Mouse (Mus musculus) neural tube, embryonic 15.5 days (tissue): ENCODE results near the gene Rita1. TPM values are rescaled to one million over a fixed set of nuclear protein-coding genes. Genes with fewer than 3 reads are reported as not detected.

Source experiments
- ATAC-seq: fragments of 200-750 bp; cut with Nextera tagmentation; 2 replicates; pipeline ENCODE4 v1.8.0; 2017; ENCODE audit warnings: mild to moderate bottlenecking, moderate TSS enrichment, moderate library complexity; ENCODE audit not compliant: low FRiP score
- H3K27ac ChIP-seq: fragments of 300-500 bp; sonication (generic); replicated peaks from 2 replicates; pipeline ENCODE4 v1.5.1; 2015; ENCODE audit warnings: mild to moderate bottlenecking, inconsistent platforms
- H3K27me3 ChIP-seq: fragments of 300-500 bp; sonication (generic); replicated peaks from 2 replicates; pipeline ENCODE4 v1.6.1; 2015; ENCODE audit warnings: inconsistent platforms
- H3K36me3 ChIP-seq: fragments of 300-500 bp; sonication (generic); 2 replicates; pipeline ENCODE4 v1.6.1; 2015; ENCODE audit warnings: inconsistent platforms
- H3K4me1 ChIP-seq: fragments of 300-500 bp; sonication (generic); 2 replicates; pipeline ENCODE4 v1.6.1; 2015; ENCODE audit warnings: inconsistent platforms
- H3K4me2 ChIP-seq: fragments of 300-500 bp; sonication (generic); 2 replicates; pipeline ENCODE4 v1.6.1; 2015; ENCODE audit warnings: inconsistent platforms, mild to moderate bottlenecking, moderate library complexity
- H3K4me3 ChIP-seq: fragments of 300-500 bp; sonication (generic); replicated peaks from 2 replicates; pipeline ENCODE4 v1.5.1; 2015; ENCODE audit warnings: mild to moderate bottlenecking, inconsistent platforms
- H3K9ac ChIP-seq: fragments of 300-500 bp; sonication (generic); replicated peaks from 2 replicates; pipeline ENCODE4 v1.6.1; 2015; ENCODE audit warnings: mild to moderate bottlenecking, inconsistent platforms
- H3K9me3 ChIP-seq: fragments of 300-500 bp; sonication (generic); replicated peaks from 2 replicates; pipeline ENCODE4 v1.6.1; 2016; ENCODE audit warnings: inconsistent platforms
- WGBS: fragments of 180-500 bp; shearing (Covaris S2); methylation state at CpG from one replicate; pipeline ENCODE4 v1.1.7; 2015; ENCODE audit warnings: mixed read lengths; 5-methylcytosine and 5-hydroxymethylcytosine counted together
- polyA plus RNA-seq: library from polyadenylated mRNA; unstranded; fragments of >200 nt; fragmentation: Nextera tagmentation; extraction: Ambion mirVana; gene quantifications from 2 replicates; pipeline ENCODE4 v1.2.1, GENCODE M21; 2015

The Rita1 gene
- polyA plus RNA-seq, result 29.4 and 34.0 TPM in 2 replicates

DNA sequence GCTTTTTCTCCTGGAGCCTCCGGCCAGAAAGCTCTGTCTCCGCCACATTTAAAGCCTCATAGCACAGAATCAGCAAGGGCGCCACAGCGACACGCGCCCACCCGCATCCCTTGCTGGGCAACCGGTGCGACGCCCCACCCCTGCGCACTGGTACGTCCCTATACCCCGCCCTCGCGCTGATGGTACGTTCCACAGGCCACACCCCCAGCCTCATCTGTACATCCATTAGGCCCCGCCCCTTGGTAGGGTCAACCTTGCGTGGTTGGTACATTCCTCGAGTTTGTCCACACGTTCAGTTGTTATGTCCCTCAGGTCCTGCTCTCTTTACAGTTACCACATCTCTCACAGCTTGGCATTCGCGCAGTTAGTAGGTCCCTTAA, at the start of gene Rita1, which contains the start of gene Ddx54:
TSS of gene Rita1 (minus strand) at position 148 of the 380 bp plus-strand sequence.
TSS of gene Ddx54 (plus strand) at position 298 of the 380 bp plus-strand sequence.
- Histone ChIP-seq H3K4me3 (peak within 1 kb of the TSS; percentile 81), H3K9me3 (no peaks in the 10 kb centered on the region), H3K4me2 (peak within 1 kb of the TSS; percentile 73), H3K36me3 (peaks cover 24% of the 10 kb centered on the region), H3K4me1 (peaks cover 43% of the 10 kb centered on the region), H3K27ac (peak within 1 kb of the TSS; percentile 93), H3K27me3 (no peaks in the 10 kb centered on the region), H3K9ac (peak within 1 kb of the TSS; percentile 77)
- peak; percentile 89 for ATAC-seq
- 3% methylated on average over 22 of the region's 22 CpGs for WGBS

DNA sequence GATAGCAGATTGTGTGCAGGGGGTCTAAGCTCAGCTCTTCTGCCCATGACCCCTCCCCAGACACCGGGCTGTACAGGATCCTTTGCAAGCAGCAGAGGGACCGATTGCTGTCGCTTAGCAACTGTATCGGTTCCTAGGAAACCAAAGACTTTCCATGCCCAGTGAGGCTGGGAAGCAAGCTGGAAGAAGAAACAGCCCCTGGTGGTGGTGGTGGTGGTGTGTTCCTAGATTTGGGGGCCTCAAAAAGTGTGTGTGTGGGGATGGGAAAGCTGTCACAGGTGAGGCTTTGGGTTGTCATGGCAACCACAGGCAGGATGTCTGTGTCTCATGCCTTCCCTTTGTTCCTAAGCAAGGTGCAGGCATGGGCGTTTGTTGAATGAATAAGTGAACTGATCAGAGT, 48.4 kb upstream of the Rita1 start:
- Histone ChIP-seq H3K27ac (peak overlapping the region; percentile 58), H3K27me3 (0 out of 2 replicates have a peak, but pooled peaks cover 6% of the 10 kb centered on the region), H3K36me3 (no peaks in the 10 kb centered on the region), H3K9ac (no peak overlapping the region), H3K4me1 (peaks cover 6% of the 10 kb centered on the region), H3K4me2 (no peak overlapping the region), H3K4me3 (no peak overlapping the region), H3K9me3 (no peaks in the 10 kb centered on the region)
- WGBS, result 31% methylated on average over 5 of the region's 5 CpGs
- peak; percentile 53; the same call in 1 of the 2 replicates for ATAC-seq

DNA sequence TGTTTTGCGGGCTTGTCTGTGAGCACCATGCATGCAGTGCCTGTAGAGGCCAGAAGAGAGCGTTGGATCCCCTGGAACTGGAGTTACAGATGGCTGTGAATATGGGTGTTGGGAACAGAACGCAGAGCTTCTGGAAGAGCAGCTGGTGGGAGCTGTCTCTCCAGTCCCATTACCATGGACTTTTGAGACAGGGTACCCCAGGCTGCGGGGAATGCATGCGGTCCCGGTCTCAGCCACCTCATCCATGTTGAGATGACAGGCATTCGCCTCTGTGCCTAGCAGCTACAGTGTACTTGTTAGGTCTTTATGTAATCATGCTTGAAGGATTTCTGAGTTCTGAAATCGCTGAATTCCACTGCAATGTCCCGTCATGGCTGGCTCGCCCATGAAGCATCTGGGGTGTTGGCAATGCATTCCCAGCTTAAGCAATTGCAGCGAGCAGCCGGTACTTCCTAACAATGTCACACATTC, 43.9 kb upstream of the Rita1 start:
- no peak overlapping the region for H3K4me2 ChIP-seq
- no peak overlapping the region for H3K4me3 ChIP-seq
- ATAC-seq, result no peak
- H3K36me3 ChIP-seq, result no peaks in the 10 kb centered on the region
- H3K27me3 ChIP-seq, result 0 out of 2 replicates have a peak, but pooled peaks cover 8% of the 10 kb centered on the region
- WGBS, result 81% methylated on average over 12 of the region's 12 CpGs
- H3K27ac ChIP-seq, result no peak overlapping the region
- no peak overlapping the region for H3K9ac ChIP-seq
- no peaks in the 10 kb centered on the region for H3K9me3 ChIP-seq
- H3K4me1 ChIP-seq, result peaks cover 6% of the 10 kb centered on the region

DNA sequence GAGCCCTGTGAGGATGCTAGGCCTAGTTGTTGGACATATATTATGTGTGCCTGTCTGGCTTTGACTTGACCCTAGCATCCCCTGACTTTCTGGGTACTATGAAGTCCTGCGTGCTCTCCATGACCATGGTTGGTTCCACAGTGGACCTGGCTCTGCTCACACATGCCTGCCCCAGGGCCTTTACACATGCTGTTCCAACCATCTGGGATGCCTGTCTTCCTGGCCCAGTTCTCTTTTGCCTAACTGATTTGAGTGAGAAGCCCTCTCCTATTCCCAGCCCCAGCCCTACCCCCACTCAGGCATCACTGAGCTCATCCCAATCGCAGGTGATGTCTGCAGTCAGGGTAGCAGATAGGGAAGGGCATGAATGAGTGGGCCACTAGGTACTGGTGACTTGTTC, 41.5 kb upstream of the Rita1 start:
- ATAC-seq, result no peak
- no peak overlapping the region for H3K4me2 ChIP-seq
- WGBS, result 90% methylated on average over 2 of the region's 2 CpGs

DNA sequence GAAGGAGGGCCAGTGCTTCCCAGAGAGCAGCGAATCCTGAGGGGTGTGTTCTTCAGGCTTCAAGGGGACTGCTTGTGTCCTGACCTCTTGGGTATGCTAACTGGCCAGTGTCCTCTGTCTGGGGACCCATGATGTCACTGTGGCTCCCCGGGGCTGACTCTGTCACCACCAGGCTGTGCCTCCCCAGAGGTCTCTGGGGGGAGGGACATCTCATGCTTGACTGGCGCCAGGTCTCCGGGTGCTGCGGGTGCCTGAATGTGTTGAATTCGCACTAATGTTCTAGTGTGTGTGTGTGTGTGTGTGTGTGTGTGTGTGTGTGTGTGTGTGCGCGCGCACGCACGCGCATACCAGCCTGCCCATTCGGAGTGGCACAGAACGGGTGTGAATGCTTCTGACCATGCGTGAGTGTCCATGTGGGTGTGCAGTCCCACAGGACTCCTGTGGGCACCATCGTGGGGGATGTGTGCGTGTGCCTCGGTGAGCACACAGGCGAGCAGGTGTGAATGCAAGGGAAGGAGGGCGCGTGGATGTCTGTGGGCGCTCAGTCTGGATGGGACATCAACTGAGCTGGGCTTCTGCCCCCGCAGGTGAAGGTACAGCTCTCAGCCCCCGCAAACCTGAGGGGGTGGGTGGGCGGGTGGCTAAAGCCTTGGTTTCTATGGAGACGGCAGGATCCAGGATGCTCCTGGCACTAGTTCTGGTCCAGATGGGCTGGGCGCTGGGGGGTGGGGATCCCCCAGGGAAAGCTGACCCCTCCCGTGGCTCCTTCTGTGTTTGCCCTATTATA, 40.7 kb upstream of the Rita1 start:
- Histone ChIP-seq H3K9ac (no peak overlapping the region), H3K4me1 (peaks cover 15% of the 10 kb centered on the region), H3K36me3 (no peaks in the 10 kb centered on the region), H3K27me3 (peaks cover 39% of the 10 kb centered on the region), H3K4me3 (no peak overlapping the region), H3K4me2 (no peak overlapping the region), H3K27ac (no peak overlapping the region), H3K9me3 (no peaks in the 10 kb centered on the region)
- ATAC-seq, result no peak
- 87% methylated on average over 28 of the region's 28 CpGs for WGBS

More for the DNA sequence above, 41.5 kb upstream of the Rita1 start:
- H3K36me3 ChIP-seq, result no peaks in the 10 kb centered on the region
- H3K27ac ChIP-seq, result no peak overlapping the region
- H3K9me3 ChIP-seq, result no peaks in the 10 kb centered on the region
- no peak overlapping the region for H3K9ac ChIP-seq
- H3K4me3 ChIP-seq, result no peak overlapping the region
- H3K4me1 ChIP-seq, result peaks cover 7% of the 10 kb centered on the region
- H3K27me3 ChIP-seq, result peaks cover 31% of the 10 kb centered on the region

DNA sequence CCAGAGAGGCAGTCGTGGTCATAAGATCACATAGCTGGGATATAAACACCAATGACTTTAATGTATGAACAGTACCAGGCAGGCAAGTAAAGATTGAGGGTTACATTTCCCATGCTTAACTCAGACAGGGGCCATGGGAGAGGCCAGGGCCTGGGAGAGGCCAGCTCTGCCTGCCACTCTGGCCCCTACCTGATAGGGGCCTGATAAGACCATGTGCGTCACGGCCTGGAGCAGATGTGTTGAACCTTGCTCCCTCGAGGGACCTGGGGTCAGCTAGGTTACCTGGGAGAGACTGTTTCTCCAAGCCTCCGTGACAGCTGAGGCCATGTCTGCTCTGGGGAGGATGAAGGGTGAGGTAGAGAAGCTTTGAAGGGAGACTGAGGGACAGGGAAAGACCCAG, 38.8 kb upstream of the Rita1 start:
- H3K9ac ChIP-seq, result no peak overlapping the region
- H3K27me3 ChIP-seq, result peaks cover 54% of the 10 kb centered on the region
- no peak for ATAC-seq
- H3K36me3 ChIP-seq, result no peaks in the 10 kb centered on the region
- H3K4me1 ChIP-seq, result peaks cover 16% of the 10 kb centered on the region
- no peaks in the 10 kb centered on the region for H3K9me3 ChIP-seq
- H3K27ac ChIP-seq, result no peak overlapping the region
- no peak overlapping the region for H3K4me2 ChIP-seq
- 83% methylated on average over 5 of the region's 5 CpGs for WGBS
- no peak overlapping the region for H3K4me3 ChIP-seq

DNA sequence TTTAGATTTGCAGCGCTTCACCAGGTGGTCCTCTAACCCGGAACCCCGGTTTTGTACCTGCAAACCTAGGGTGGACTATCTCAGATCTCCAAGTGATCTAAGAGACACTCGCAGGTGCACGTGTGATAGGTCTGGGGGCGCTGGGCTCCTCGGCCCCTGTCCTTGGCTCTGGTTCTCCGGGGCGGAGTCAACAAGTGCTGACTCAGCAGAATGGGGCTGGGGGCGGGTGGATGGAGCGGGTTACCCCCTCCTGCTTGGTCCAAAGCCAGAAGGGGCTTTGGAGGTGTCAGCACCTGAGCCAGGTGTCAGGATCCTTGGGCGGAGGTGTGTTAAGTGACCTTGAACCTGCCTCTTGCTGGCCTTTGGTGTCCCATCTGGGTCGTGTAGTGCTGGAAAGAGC, 37.5 kb upstream of the Rita1 start:
- H3K4me2 ChIP-seq, result no peak overlapping the region
- no peaks in the 10 kb centered on the region for H3K9me3 ChIP-seq
- no peak overlapping the region for H3K27ac ChIP-seq
- 24% methylated on average over 13 of the region's 13 CpGs for WGBS
- H3K36me3 ChIP-seq, result no peaks in the 10 kb centered on the region
- H3K4me1 ChIP-seq, result peaks cover 16% of the 10 kb centered on the region
- H3K4me3 ChIP-seq, result no peak overlapping the region
- no peak overlapping the region for H3K9ac ChIP-seq
- H3K27me3 ChIP-seq, result peaks cover 57% of the 10 kb centered on the region
- no peak for ATAC-seq

DNA sequence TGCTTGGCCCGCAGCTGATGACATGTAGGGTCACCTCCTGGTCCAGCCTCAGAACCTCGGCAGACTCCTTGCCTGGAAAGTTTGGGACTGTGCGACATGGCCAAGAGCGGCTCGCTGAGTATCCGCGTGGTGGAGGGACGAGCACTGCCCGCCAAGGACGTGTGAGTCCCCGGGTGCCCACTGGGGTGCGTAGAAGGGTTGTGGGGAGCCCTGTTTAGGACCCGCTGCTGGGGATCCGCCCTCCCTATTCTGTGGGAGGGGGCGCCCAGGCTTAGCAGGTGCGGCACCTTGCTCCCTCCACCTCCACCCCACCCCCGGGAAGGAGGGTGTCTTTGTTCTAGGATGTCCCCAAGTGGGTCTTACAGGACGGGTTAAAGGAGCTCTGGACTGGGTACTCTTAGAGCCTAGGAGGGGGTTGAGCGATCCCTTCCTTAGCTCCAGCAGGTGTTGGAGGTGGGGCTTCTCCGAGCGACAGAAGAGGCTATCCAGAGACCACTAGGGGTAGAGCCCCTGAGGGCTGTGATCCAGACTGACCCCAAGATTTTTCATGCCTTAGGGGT, 37.1 kb upstream of the Rita1 start:
- no peaks in the 10 kb centered on the region for H3K36me3 ChIP-seq
- 3% methylated on average over 21 of the region's 21 CpGs for WGBS
- H3K4me1 ChIP-seq, result peaks cover 16% of the 10 kb centered on the region
- peak overlapping the region; percentile 50 for H3K4me2 ChIP-seq
- H3K9me3 ChIP-seq, result no peaks in the 10 kb centered on the region
- peak overlapping the region; percentile 30 for H3K4me3 ChIP-seq
- H3K27ac ChIP-seq, result no peak overlapping the region
- H3K27me3 ChIP-seq, result peaks cover 57% of the 10 kb centered on the region
- H3K9ac ChIP-seq, result no peak overlapping the region
- 0 out of 2 replicates have a peak, but pooled peaks have one; percentile 24 for ATAC-seq

DNA sequence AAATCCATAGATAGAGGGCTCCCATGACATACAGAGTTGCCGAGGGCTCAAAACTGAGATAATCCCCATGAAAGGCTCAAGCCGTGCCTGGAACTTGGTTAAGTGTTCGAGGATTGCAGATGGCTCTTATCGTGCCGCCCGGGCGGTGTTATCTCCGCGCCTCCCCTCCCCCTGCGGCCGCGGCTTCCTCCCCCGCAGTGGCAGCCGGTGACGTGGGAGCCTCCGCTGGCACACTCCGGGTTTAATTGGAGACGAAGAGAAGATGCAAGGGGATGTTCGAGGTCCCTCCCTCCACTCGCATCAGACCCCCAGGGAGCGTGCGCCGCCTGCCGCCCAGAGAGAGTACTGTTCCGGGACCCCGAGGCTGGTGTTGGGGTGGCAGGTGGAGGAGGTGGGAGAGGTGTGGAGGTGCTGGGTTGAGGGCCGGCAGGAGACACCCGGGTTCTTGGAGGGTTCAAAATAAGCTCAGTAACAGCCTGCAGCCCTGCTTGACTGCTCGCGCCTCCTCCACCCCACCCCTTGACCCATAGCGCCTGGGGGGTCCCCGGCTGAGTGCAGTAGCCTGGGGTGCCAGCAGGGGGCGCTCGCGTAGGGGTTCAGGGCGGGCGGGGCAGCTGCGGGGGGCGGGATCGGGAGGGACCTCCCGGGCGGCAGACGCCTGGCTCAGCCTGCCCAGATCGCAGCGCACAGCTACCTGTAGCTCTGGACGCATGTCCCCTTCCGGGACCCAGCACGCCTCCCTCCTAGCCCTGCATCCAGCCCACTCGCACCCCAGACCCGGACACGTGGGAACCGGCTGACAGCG, 36.4 kb upstream of the Rita1 start, which contains the start of gene Rasal1:
TSS of gene Rasal1 (plus strand) at position 244 of the 805 bp plus-strand sequence.
- peak within 1 kb of the TSS; percentile 50 for H3K4me2 ChIP-seq
- H3K4me3 ChIP-seq, result peak within 1 kb of the TSS; percentile 30
- peak; percentile 17; the same call in 1 of the 2 replicates for ATAC-seq
- H3K9ac ChIP-seq, result 0 out of 2 replicates have a peak within 1 kb of the TSS, but pooled peaks have one; percentile 11
- 2% methylated on average over 45 of the region's 53 CpGs for WGBS
- peaks cover 60% of the 10 kb centered on the region for H3K27me3 ChIP-seq
- peaks cover 16% of the 10 kb centered on the region for H3K4me1 ChIP-seq
- H3K27ac ChIP-seq, result no peak within 1 kb of the TSS
- H3K36me3 ChIP-seq, result no peaks in the 10 kb centered on the region
- H3K9me3 ChIP-seq, result no peaks in the 10 kb centered on the region

DNA sequence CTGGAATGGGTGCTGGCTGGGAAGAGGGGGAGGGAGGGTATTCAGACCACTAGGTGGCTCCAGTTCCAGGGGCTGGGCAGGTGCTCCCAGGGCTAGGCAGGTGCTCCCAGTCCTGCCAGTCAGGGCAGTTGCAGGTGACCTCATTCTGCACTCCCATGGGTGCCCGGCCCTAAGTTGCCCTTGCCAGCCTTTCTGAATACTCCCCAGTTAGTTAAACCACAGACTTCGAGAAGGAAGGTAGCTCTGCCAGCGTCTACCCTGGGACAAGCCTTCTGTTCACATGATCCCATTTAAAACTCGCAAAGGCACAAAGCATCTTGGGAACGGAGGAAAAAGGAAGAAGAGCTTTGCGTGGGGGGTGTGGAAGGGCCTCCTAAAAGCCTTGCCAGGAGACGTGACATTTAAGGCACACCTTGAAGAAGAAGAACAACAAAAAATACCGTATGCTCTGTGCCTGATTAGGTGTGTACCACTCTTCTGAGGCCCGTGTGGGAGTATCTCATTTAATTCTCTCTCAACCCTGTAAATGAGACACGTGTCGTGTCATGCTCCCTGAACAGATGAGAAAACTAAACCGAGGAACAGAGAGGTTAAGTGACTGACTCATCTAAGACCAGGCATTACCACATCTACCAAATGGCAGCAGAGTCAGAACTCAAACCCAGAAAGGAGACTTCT, 35.6 kb upstream of the Rita1 start:
- no peaks in the 10 kb centered on the region for H3K36me3 ChIP-seq
- peak overlapping the region; percentile 50; the same call in 1 of the 2 replicates for H3K4me2 ChIP-seq
- no peak overlapping the region for H3K9ac ChIP-seq
- H3K4me3 ChIP-seq, result no peak overlapping the region; the same call in 1 of the 2 replicates
- no peaks in the 10 kb centered on the region for H3K9me3 ChIP-seq
- WGBS, result 41% methylated on average over 12 of the region's 12 CpGs
- ATAC-seq, result no peak
- H3K27ac ChIP-seq, result no peak overlapping the region
- peaks cover 60% of the 10 kb centered on the region for H3K27me3 ChIP-seq
- peaks cover 16% of the 10 kb centered on the region for H3K4me1 ChIP-seq

DNA sequence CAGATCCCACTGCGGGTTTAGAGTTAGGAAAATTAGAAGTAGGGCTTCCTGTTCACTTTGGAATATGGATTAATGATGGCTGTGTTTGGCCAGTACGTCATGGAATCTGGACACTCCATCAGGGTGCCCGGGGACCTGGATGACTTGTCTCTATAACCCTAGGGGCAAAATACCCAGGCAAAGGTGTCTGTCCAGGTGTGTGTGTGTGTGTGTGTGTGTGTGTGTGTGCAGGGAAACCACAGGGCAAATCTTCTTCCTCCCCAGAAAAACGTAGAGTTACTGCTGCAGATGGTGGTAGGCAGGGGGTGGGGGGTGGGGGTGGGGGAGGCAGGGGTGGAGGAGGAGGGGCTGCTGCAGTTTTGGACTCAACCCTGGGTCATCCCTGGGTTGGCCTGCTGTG, 35.0 kb upstream of the Rita1 start:
- H3K36me3 ChIP-seq, result no peaks in the 10 kb centered on the region
- H3K4me3 ChIP-seq, result no peak overlapping the region
- no peak overlapping the region for H3K4me2 ChIP-seq
- H3K27ac ChIP-seq, result no peak overlapping the region
- no peak for ATAC-seq
- peaks cover 57% of the 10 kb centered on the region for H3K27me3 ChIP-seq
- H3K9me3 ChIP-seq, result no peaks in the 10 kb centered on the region
- no peak overlapping the region for H3K9ac ChIP-seq
- WGBS, result 82% methylated on average over 3 of the region's 4 CpGs
- H3K4me1 ChIP-seq, result peaks cover 16% of the 10 kb centered on the region
